Mouse (Mus musculus) stomach, embryonic 15.5 days (tissue): ENCODE results near the gene Tbc1d7. TPM values are rescaled to one million over a fixed set of nuclear protein-coding genes. Genes with fewer than 3 reads are reported as not detected.

Experiments used
- ATAC-seq: fragments of 200-750 bp; cut with Nextera tagmentation; 2 replicates; pipeline ENCODE4 v1.8.0; 2017; ENCODE audit warnings: low read depth, moderate number of reproducible peaks, moderate TSS enrichment; ENCODE audit not compliant: insufficient read depth, low FRiP score
- H3K27ac ChIP-seq: fragments of 300-500 bp; sonication (generic); 2 replicates; pipeline ENCODE4 v1.5.1; 2015; ENCODE audit warnings: mild to moderate bottlenecking, inconsistent platforms
- H3K27me3 ChIP-seq: fragments of 300-500 bp; sonication (generic); replicated peaks from 2 replicates; pipeline ENCODE4 v1.6.1; 2015; ENCODE audit warnings: inconsistent platforms
- H3K36me3 ChIP-seq: fragments of 300-500 bp; sonication (generic); 2 replicates; pipeline ENCODE4 v1.6.1; 2015; ENCODE audit warnings: inconsistent platforms
- H3K4me1 ChIP-seq: fragments of 300-500 bp; sonication (generic); 2 replicates; pipeline ENCODE4 v1.6.1; 2015; ENCODE audit warnings: inconsistent platforms
- H3K4me2 ChIP-seq: fragments of 300-500 bp; sonication (generic); 2 replicates; pipeline ENCODE4 v1.6.1; 2015; ENCODE audit warnings: mild to moderate bottlenecking, inconsistent platforms
- H3K4me3 ChIP-seq: fragments of 300-500 bp; sonication (generic); replicated peaks from 2 replicates; pipeline ENCODE4 v1.5.1; 2015; ENCODE audit warnings: inconsistent platforms
- H3K9ac ChIP-seq: fragments of 300-500 bp; sonication (generic); 2 replicates; pipeline ENCODE4 v1.6.1; 2015; ENCODE audit warnings: inconsistent platforms
- H3K9me3 ChIP-seq: fragments of 300-500 bp; sonication (generic); 2 replicates; pipeline ENCODE4 v1.6.1; 2016; ENCODE audit warnings: inconsistent platforms
- WGBS: fragments of 180-500 bp; shearing (Covaris S2); methylation state at CpG from one replicate; pipeline ENCODE4 v1.1.7; 2015; 5-methylcytosine and 5-hydroxymethylcytosine counted together
- polyA plus RNA-seq: library from polyadenylated mRNA; unstranded; fragments of >200 nt; fragmentation: Nextera tagmentation; extraction: Ambion mirVana; gene quantifications from 2 replicates; pipeline ENCODE4 v1.2.1, GENCODE M21; 2015

Gene Tbc1d7
- polyA plus RNA-seq, 1 experiment from 2014 or later = 34.6 TPM

- Histone ChIP-seq H3K36me3 (no peaks in the 10 kb centered on the region), H3K4me1 (0 out of 2 replicates have a peak, but pooled peaks cover 12% of the 10 kb centered on the region), H3K4me3 (no peak overlapping the region), H3K27ac (no peak overlapping the region), H3K9ac (no peak overlapping the region), H3K9me3 (no peaks in the 10 kb centered on the region), H3K27me3 (no peaks in the 10 kb centered on the region), H3K4me2 (no peak overlapping the region)
- WGBS = 29% methylated on average over 7 of the region's 7 CpGs
- ATAC-seq = peak; percentile 31; the same call in 1 of the 2 replicates
These were observed 22.0 kb upstream of the Tbc1d7 start for GRCm38 (mm10) chr13:43193266-43193665.

GRCm38 (mm10) chr13:43191741-43192192 lies 20.5 kb upstream of the Tbc1d7 start:
- peak overlapping the region; percentile 45 for H3K4me2 ChIP-seq
- no peak overlapping the region for H3K27ac ChIP-seq
- H3K27me3 ChIP-seq = no peaks in the 10 kb centered on the region
- H3K9me3 ChIP-seq = no peaks in the 10 kb centered on the region
- 0 out of 2 replicates have a peak, but pooled peaks cover 12% of the 10 kb centered on the region for H3K4me1 ChIP-seq
- WGBS = 4% methylated on average over 14 of the region's 14 CpGs
- H3K4me3 ChIP-seq = 0 out of 2 replicates have a peak overlapping the region, but pooled peaks have one; percentile 2
- no peak overlapping the region for H3K9ac ChIP-seq
- H3K36me3 ChIP-seq = no peaks in the 10 kb centered on the region
- ATAC-seq = peak; percentile 47; the same call in 1 of the 2 replicates

- Histone ChIP-seq H3K4me3 (no peak overlapping the region), H3K36me3 (no peaks in the 10 kb centered on the region), H3K4me2 (peak overlapping the region; percentile 45), H3K27ac (no peak overlapping the region), H3K9ac (no peak overlapping the region), H3K4me1 (0 out of 2 replicates have a peak, but pooled peaks cover 10% of the 10 kb centered on the region), H3K27me3 (no peaks in the 10 kb centered on the region), H3K9me3 (no peaks in the 10 kb centered on the region)
- ATAC-seq = no peak
- WGBS = 19% methylated on average over 1 of the region's 2 CpGs
These were observed 20.0 kb upstream of the Tbc1d7 start for GRCm38 (mm10) chr13:43191290-43191689.

- WGBS = 93% methylated on average over 4 of the region's 4 CpGs
- no peak for ATAC-seq
- H3K9me3 ChIP-seq = no peaks in the 10 kb centered on the region
- no peak overlapping the region for H3K27ac ChIP-seq
- no peak overlapping the region for H3K4me2 ChIP-seq
- 0 out of 2 replicates have a peak, but pooled peaks cover 2% of the 10 kb centered on the region for H3K4me1 ChIP-seq
- H3K9ac ChIP-seq = no peak overlapping the region
- H3K36me3 ChIP-seq = no peaks in the 10 kb centered on the region
- H3K27me3 ChIP-seq = no peaks in the 10 kb centered on the region
- no peak overlapping the region for H3K4me3 ChIP-seq
These were observed 16.4 kb upstream of the Tbc1d7 start for GRCm38 (mm10) chr13:43187736-43188135.

GRCm38 (mm10) chr13:43183248-43184055 lies 12.2 kb upstream of the Tbc1d7 start:
- no peak overlapping the region for H3K9ac ChIP-seq

GRCm38 (mm10) chr13:43182465-43183201 lies 11.3 kb upstream of the Tbc1d7 start:
- H3K4me1 ChIP-seq = 0 out of 2 replicates have a peak, but pooled peaks cover 6% of the 10 kb centered on the region
- no peak overlapping the region for H3K27ac ChIP-seq
- no peaks in the 10 kb centered on the region for H3K36me3 ChIP-seq
- 15% methylated on average over 14 of the region's 14 CpGs for WGBS
- ATAC-seq = no peak
- no peaks in the 10 kb centered on the region for H3K9me3 ChIP-seq
- H3K4me2 ChIP-seq = peak overlapping the region; percentile 53
- H3K27me3 ChIP-seq = no peaks in the 10 kb centered on the region
- peak overlapping the region; percentile 33 for H3K4me3 ChIP-seq
- H3K9ac ChIP-seq = no peak overlapping the region

More at GRCm38 (mm10) chr13:43183248-43184055, 12.2 kb upstream of the Tbc1d7 start:
- no peaks in the 10 kb centered on the region for H3K36me3 ChIP-seq
- ATAC-seq = no peak; the same call in 1 of the 2 replicates
- no peaks in the 10 kb centered on the region for H3K27me3 ChIP-seq
- H3K4me3 ChIP-seq = peak overlapping the region; percentile 33
- no peaks in the 10 kb centered on the region for H3K9me3 ChIP-seq
- 0 out of 2 replicates have a peak, but pooled peaks cover 6% of the 10 kb centered on the region for H3K4me1 ChIP-seq
- no peak overlapping the region for H3K27ac ChIP-seq
- 44% methylated on average over 8 of the region's 8 CpGs for WGBS
- peak overlapping the region; percentile 53 for H3K4me2 ChIP-seq

- Histone ChIP-seq H3K9ac (no peak overlapping the region), H3K27ac (no peak overlapping the region), H3K4me1 (0 out of 2 replicates have a peak, but pooled peaks cover 6% of the 10 kb centered on the region), H3K36me3 (no peaks in the 10 kb centered on the region), H3K4me2 (no peak overlapping the region), H3K4me3 (no peak overlapping the region), H3K9me3 (no peaks in the 10 kb centered on the region), H3K27me3 (no peaks in the 10 kb centered on the region)
- ATAC-seq = no peak
- 58% methylated on average over 7 of the region's 7 CpGs for WGBS
These were observed 9.8 kb upstream of the Tbc1d7 start for GRCm38 (mm10) chr13:43181104-43181503.

- 87% methylated on average over 7 of the region's 7 CpGs for WGBS
- Histone ChIP-seq H3K27me3 (no peaks in the 10 kb centered on the region), H3K4me3 (no peak overlapping the region), H3K27ac (no peak overlapping the region), H3K9me3 (no peaks in the 10 kb centered on the region), H3K9ac (no peak overlapping the region), H3K4me1 (peaks cover 3% of the 10 kb centered on the region; the same call in 1 of the 2 replicates), H3K36me3 (no peaks in the 10 kb centered on the region), H3K4me2 (no peak overlapping the region)
- no peak for ATAC-seq
These were observed 6.0 kb upstream of the Tbc1d7 start for GRCm38 (mm10) chr13:43177317-43177716.

- Histone ChIP-seq H3K4me3 (no peak overlapping the region), H3K27ac (no peak overlapping the region), H3K4me2 (no peak overlapping the region), H3K27me3 (no peaks in the 10 kb centered on the region), H3K4me1 (peaks cover 7% of the 10 kb centered on the region), H3K9ac (no peak overlapping the region), H3K36me3 (no peaks in the 10 kb centered on the region), H3K9me3 (no peaks in the 10 kb centered on the region)
- no peak for ATAC-seq
- WGBS = 96% methylated on average over 3 of the region's 3 CpGs
These were observed 5.4 kb upstream of the Tbc1d7 start for GRCm38 (mm10) chr13:43176676-43177075.

GRCm38 (mm10) chr13:43173262-43173661 lies 2.0 kb upstream of the Tbc1d7 start:
- no peak for ATAC-seq
- no peak overlapping the region for H3K4me3 ChIP-seq
- 16% methylated on average over 9 of the region's 9 CpGs for WGBS
- no peaks in the 10 kb centered on the region for H3K9me3 ChIP-seq
- H3K4me1 ChIP-seq = peaks cover 7% of the 10 kb centered on the region
- no peaks in the 10 kb centered on the region; the same call in 1 of the 2 replicates for H3K36me3 ChIP-seq
- H3K27ac ChIP-seq = no peak overlapping the region
- H3K9ac ChIP-seq = no peak overlapping the region
- H3K27me3 ChIP-seq = no peaks in the 10 kb centered on the region
- peak overlapping the region; percentile 30; the same call in 1 of the 2 replicates for H3K4me2 ChIP-seq

- no peak for ATAC-seq
- Histone ChIP-seq H3K4me1 (peaks cover 7% of the 10 kb centered on the region), H3K4me3 (peak overlapping the region; percentile 71), H3K9ac (peak overlapping the region; percentile 47; the same call in 1 of the 2 replicates), H3K27me3 (no peaks in the 10 kb centered on the region), H3K4me2 (peak overlapping the region; percentile 69), H3K27ac (0 out of 2 replicates have a peak overlapping the region, but pooled peaks have one; percentile 76), H3K36me3 (no peaks in the 10 kb centered on the region; the same call in 1 of the 2 replicates), H3K9me3 (no peaks in the 10 kb centered on the region)
- 32% methylated on average over 14 of the region's 14 CpGs for WGBS
These were observed 874 bp upstream of the Tbc1d7 start for GRCm38 (mm10) chr13:43172036-43172713.
